Mouse (Mus musculus): ENCODE data around the gene Olfr834.

The Olfr834 gene

DNA sequence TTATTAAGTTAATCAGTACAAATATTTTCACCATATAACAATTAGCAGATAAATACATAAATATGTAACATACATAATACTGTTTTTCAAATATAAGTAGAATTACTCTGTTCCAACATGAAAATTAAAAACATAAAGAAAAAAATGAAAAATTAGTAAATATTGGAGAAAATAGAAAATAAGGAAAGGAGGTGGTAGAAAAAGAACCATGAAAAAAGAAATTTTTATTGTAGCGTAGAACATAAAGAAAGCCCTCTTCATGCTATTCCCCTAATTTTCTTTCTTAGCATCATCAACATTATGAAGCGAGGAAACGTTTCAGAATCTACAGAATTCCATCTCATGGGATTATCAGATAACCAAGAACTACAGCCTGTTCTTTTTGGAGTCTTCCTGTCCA is at the start of gene Olfr834:
Olfr834 (plus strand) TSS at position 301 of the 400 bp plus-strand sequence.
- DNase-seq = no peak

DNA sequence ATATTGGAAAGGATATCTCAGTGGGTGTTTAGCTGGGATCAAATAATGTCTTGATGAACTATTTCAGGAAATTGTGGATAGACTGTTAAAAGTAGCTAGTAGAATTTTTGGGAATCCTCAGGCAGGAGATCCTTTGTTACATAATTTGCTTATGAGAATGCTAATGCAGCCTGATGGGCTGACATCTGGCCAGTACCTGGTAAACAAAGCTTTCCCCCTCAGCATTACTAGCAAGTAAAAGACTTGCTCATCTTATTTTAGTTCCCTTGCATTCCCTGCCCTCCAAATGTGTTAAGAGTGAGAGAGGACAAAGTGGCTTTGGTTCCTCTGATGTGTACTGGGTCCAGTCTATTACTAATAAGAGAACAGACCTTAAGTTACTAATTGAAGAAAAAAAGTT is 25.8 kb upstream of the Olfr834 start:
- DNase-seq = no peak

DNA sequence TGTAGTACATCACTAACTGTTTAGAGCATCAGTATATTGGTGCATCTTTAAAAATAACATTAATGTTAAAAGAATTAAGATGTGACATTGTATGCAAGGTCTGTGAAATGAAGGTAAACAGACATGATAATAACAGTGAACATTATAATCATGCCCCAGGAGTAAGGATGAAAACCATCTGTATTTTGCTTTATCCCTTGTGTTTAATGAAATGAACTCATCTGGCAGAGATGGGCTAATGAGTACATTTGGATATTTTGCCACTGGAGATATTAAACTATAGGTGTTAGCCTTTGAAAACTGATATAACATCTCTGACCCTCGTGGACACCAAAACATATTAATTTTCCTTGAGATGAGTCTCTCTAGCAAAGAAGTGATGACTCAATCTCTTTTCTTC is 44.6 kb downstream of the Olfr834 start, which contains the start of gene Olfr835:
Olfr835 (plus strand) TSS at position 301 of the 400 bp plus-strand sequence.
- DNase-seq = no peak

All from thymus, adult 18-20 months (tissue).